Mouse (Mus musculus): ENCODE data around the gene Lgr4. TPM values are rescaled to one million over a fixed set of nuclear protein-coding genes. Genes with fewer than 3 reads are reported as not detected.

Lgr4 gene
- polyA plus RNA-seq, 1 experiment from 2014 or later = 7.8 TPM

Other genes starting within 250 kb of the Lgr4 start
- 0.86 and 1.1 TPM in 2 replicates for gene Bdnf, start 242.9 kb upstream of the Lgr4 start, polyA plus RNA-seq (2016; fragmentation: Nextera tagmentation; extraction: Ambion mirVana)
- 152 and 163 TPM in 2 replicates for gene Lin7c, start 26.8 kb upstream of the Lgr4 start, polyA plus RNA-seq (2016; fragmentation: Nextera tagmentation; extraction: Ambion mirVana)
- 66.8 and 68.5 TPM in 2 replicates for gene Ccdc34, start 100.2 kb downstream of the Lgr4 start, polyA plus RNA-seq (2016; fragmentation: Nextera tagmentation; extraction: Ambion mirVana)